Mouse (Mus musculus) liver, embryonic 12.5 days (tissue): ENCODE measurements at regions not wholly inside any gene's neighbourhood (a gene's known extent, or its start where the extent isn't known, plus 50 kb on each side); places are given as distances from the start of the nearest gene placed in this dataset.
A peak's percentile ranks its signal among the peaks of the same experiment; 100 is the strongest.
"Not testable (repeated sequence)": the region's sequence is repeated elsewhere in the genome, so short reads cannot be mapped to it uniquely, and the experiment has no call there.

Source experiments
- ATAC-seq: fragments of 200-750 bp; cut with Nextera tagmentation; 2 replicates; pipeline ENCODE4 v1.8.0; 2017; ENCODE audit warnings: moderate number of reproducible peaks, mild to moderate bottlenecking, moderate library complexity
- H3K27ac ChIP-seq: fragments of 300-500 bp; sonication (generic); 2 replicates; pipeline ENCODE4 v1.5.1; 2016; ENCODE audit warnings: mild to moderate bottlenecking
- H3K27me3 ChIP-seq: fragments of 300-500 bp; sonication (generic); replicated peaks from 2 replicates; pipeline ENCODE4 v1.6.1; 2016; ENCODE audit warnings: mild to moderate bottlenecking, moderate library complexity
- H3K36me3 ChIP-seq: fragments of 300-500 bp; sonication (generic); 2 replicates; pipeline ENCODE4 v1.6.1; 2016; ENCODE audit warnings: mild to moderate bottlenecking, moderate library complexity
- H3K4me1 ChIP-seq: fragments of 300-500 bp; sonication (generic); 2 replicates; pipeline ENCODE4 v1.6.1; 2016
- H3K4me2 ChIP-seq: fragments of 300-500 bp; sonication (generic); 2 replicates; pipeline ENCODE4 v1.6.1; 2016; ENCODE audit warnings: mild to moderate bottlenecking, moderate library complexity
- H3K4me3 ChIP-seq: fragments of 300-500 bp; sonication (generic); 2 replicates; pipeline ENCODE4 v1.5.1; 2016; ENCODE audit warnings: mild to moderate bottlenecking, moderate library complexity
- H3K9ac ChIP-seq: fragments of 300-500 bp; sonication (generic); 2 replicates; pipeline ENCODE4 v1.6.1; 2016; ENCODE audit warnings: mild to moderate bottlenecking, moderate library complexity
- H3K9me3 ChIP-seq: fragments of 300-500 bp; sonication (generic); replicated peaks from 2 replicates; pipeline ENCODE4 v1.6.1; 2016; ENCODE audit warnings: mild to moderate bottlenecking, moderate library complexity
- WGBS: fragments of 180-500 bp; shearing (Covaris S2); methylation state at CpG from one replicate; pipeline ENCODE4 v1.1.7; 2016; ENCODE audit not compliant: insufficient replicate concordance; 5-methylcytosine and 5-hydroxymethylcytosine counted together

DNA sequence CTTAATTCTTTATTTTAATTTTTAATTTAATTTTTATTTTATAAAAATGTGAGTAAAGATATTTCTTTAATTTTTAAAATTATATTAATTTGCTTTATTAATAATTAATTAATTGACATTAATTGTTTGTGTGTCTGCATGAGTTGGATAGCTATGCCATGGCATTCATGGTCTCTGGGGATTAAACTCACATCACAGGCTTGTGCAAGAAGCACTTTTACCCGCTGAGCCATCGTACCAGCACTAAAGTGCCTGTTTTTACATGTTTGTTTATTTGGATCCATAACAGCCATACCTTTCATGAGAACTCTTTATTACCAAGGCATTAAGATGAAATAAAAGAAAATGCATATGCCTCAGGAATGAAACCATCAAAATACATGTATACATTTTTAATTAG is 453.7 kb upstream of the Arid1b start:
- Histone ChIP-seq H3K9ac (no peak overlapping the region), H3K4me1 (no peaks in the 10 kb centered on the region), H3K36me3 (no peaks in the 10 kb centered on the region), H3K27me3 (no peaks in the 10 kb centered on the region), H3K27ac (no peak overlapping the region), H3K4me3 (no peak overlapping the region), H3K9me3 (no peaks in the 10 kb centered on the region), H3K4me2 (no peak overlapping the region)
- ATAC-seq: no peak
- WGBS: 64% methylated on average over 2 of the region's 2 CpGs

DNA sequence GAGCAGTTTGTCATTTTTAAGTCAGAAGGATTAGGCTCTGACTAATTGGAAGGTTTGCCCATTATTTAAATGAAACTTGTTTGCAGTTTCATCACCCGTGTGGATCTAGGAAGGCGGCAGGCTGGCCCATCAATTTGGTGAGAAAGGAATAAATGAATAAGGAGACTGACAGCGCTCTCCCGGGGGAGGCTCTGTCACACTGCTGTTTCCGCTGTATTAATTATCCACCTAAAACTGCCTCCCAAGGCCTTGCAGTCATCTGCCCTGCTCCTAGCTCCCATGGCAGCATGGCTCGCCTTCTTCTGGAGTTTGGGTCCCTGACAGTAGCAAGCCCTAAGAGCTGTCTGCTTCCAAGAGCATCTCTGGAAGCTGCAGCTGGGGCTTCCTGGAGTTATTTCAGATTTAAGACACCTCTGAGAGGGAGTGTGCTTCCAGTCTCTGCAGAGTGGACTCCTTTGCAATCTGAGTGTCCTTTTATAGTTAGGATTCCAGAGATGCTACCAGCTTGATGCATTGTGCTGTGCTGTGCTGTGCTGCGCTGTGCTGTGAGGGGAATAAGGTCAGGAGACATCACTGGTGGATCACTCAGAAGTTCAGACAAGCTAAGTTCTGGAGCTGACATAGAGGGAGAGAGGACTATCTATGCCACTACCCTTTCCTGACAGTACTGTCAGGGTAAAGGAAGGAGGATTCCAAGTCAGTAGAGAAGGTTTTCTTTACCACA is 452.9 kb upstream of the Arid1b start:
- Histone ChIP-seq H3K9ac (no peak overlapping the region), H3K27me3 (no peaks in the 10 kb centered on the region), H3K36me3 (no peaks in the 10 kb centered on the region), H3K4me3 (no peak overlapping the region), H3K4me2 (no peak overlapping the region), H3K9me3 (no peaks in the 10 kb centered on the region), H3K4me1 (no peaks in the 10 kb centered on the region), H3K27ac (no peak overlapping the region)
- no peak for ATAC-seq
- WGBS: 43% methylated on average over 7 of the region's 7 CpGs

DNA sequence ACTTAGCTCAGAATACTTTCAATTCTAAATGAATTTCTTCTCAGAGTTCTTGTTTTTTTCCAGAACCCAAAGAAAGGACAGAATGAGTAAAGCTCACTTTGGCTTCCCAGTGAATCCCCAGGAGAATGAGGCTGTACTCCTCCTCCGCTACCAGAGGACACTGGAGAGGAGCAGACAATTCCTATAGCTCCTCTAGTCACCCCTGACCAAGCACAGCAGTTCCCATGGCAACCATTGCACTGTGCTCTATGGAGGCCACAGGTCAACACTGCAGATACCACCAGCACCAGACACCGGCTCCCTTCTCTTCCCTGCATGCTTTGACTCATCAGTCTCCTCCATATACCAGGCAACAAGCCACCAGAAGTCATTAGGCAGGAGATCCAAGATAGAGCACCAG is 447.6 kb upstream of the Arid1b start:
- Histone ChIP-seq H3K27me3 (no peaks in the 10 kb centered on the region), H3K36me3 (no peaks in the 10 kb centered on the region), H3K4me3 (no peak overlapping the region), H3K27ac (no peak overlapping the region), H3K4me1 (no peaks in the 10 kb centered on the region), H3K4me2 (no peak overlapping the region), H3K9ac (no peak overlapping the region), H3K9me3 (no peaks in the 10 kb centered on the region)
- ATAC-seq: peak; percentile 30; the same call in 1 of the 2 replicates
- 46% methylated on average over 2 of the region's 2 CpGs for WGBS

DNA sequence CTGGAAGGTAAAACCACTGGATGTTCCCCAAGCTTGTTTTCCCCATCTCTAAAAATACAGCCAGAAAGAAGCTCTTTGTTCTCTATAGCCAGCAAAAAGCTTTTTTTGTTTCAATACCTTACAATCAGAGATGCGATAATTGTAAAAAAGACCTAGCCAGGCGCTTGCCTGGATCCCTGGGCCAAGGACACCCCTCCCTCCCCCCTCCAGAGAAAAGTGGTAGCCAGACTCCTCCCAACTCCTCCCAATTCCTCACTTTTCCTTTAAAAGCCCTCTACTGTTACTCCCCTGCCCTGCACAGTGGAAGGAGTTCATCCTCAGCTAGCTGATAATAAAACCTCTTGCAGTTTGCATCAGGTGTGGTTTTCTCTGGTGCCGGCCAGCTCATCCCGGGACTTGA is 441.1 kb upstream of the Arid1b start:
- not testable (repeated sequence) for H3K27me3 ChIP-seq, ATAC-seq, H3K4me2 ChIP-seq, H3K4me3 ChIP-seq, H3K4me1 ChIP-seq, H3K9me3 ChIP-seq, H3K9ac ChIP-seq, H3K36me3 ChIP-seq, H3K27ac ChIP-seq
- 69% methylated on average over 4 of the region's 4 CpGs for WGBS

DNA sequence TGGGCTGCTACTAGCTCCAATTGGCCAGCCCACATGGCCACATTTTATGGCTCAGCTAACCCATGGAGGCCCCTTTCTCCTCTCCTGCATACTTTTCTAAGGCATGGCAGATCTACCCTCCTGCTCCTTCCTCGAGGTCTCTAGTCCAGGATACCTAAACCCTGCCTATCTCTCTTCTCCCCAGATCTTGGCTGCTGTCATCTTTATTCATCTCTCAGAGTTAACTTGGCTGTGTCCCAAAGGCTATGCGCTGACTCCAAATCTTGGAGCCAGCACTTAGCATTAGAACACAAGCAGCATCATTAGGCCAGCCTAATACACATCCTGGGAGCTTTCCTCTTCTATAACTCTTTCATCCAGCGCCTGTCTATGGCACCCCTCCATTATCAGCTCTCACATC is 430.5 kb upstream of the Arid1b start:
- Histone ChIP-seq H3K9me3 (no peaks in the 10 kb centered on the region), H3K4me1 (no peaks in the 10 kb centered on the region), H3K36me3 (no peaks in the 10 kb centered on the region), H3K27me3 (no peaks in the 10 kb centered on the region), H3K9ac (no peak overlapping the region), H3K27ac (no peak overlapping the region), H3K4me3 (no peak overlapping the region), H3K4me2 (no peak overlapping the region)
- ATAC-seq: no peak
- 55% methylated on average over 3 of the region's 3 CpGs for WGBS

DNA sequence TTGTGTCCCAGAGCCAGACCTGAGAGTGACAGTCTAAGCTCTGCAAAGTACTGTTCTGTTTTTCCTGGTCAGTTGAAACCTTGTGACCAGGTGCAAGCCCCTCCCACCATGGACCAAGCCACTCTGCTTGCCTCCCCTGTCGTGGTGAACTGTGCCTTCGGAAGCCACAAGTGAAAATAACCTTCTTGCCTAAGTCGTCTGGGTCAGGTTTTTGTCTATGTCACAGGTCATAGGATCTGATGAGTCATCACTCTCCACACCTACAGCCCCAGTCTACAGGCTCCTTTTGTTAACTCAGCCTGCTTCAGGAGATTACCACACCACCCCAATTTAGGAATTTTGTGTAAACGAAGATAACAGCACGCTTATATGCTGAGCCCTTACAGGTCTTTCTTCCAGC is 417.2 kb upstream of the Arid1b start:
- Histone ChIP-seq H3K27ac (no peak overlapping the region), H3K9ac (no peak overlapping the region), H3K4me2 (no peak overlapping the region), H3K4me1 (no peaks in the 10 kb centered on the region), H3K27me3 (no peaks in the 10 kb centered on the region), H3K36me3 (no peaks in the 10 kb centered on the region), H3K9me3 (no peaks in the 10 kb centered on the region), H3K4me3 (no peak overlapping the region)
- ATAC-seq: no peak
- 42% methylated on average over 5 of the region's 5 CpGs for WGBS

DNA sequence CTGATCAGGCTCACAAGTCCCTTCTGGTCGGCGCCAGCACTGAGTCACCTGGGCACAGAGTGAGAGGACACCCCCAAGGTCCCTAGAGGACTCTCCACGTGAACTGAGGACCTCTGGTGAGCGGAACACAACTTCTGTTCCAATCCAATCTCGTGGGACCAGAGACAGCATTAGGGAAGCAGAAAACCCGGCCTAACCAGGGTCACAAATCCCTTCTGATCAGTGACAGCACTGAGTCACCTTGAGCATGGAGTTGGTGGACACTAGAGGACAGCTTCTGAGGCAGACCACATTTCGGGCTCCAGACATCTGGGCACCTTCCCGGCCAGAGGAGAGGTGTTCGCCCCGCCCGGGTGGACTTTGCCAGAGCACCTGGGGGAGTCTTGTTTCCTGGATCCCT is 412.3 kb upstream of the Arid1b start:
- no peak overlapping the region for H3K27ac ChIP-seq
- no peak overlapping the region for H3K4me2 ChIP-seq
- no peaks in the 10 kb centered on the region for H3K36me3 ChIP-seq
- no peak overlapping the region for H3K4me3 ChIP-seq
- H3K4me1 ChIP-seq: no peaks in the 10 kb centered on the region
- H3K9me3 ChIP-seq: no peaks in the 10 kb centered on the region
- WGBS: 68% methylated on average over 11 of the region's 11 CpGs
- ATAC-seq: no peak
- H3K27me3 ChIP-seq: no peaks in the 10 kb centered on the region
- H3K9ac ChIP-seq: no peak overlapping the region

DNA sequence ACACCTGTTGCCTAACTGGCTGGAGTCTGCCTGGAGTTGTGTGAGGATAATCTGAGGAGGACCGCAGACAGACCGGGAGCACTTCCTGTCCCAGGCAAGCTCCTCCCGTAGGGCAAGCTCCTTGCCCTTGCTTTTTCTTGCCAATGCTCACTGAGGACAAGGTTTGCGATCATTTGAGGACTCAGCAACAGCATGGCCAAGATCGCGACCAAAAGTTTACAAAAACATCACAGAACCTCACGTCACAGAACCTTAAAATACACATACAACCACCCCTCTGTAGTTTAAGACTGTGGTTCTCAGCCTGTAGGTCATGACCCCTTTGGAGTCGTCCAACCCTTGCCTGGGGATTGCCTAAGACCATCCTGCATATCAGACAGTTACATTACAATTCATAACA is 383.7 kb upstream of the Arid1b start:
- no peak overlapping the region for H3K27ac ChIP-seq
- H3K4me2 ChIP-seq: no peak overlapping the region
- H3K36me3 ChIP-seq: no peaks in the 10 kb centered on the region
- no peak overlapping the region for H3K9ac ChIP-seq
- no peak overlapping the region for H3K4me3 ChIP-seq
- 66% methylated on average over 8 of the region's 8 CpGs for WGBS
- no peaks in the 10 kb centered on the region for H3K4me1 ChIP-seq
- no peak for ATAC-seq
- H3K9me3 ChIP-seq: no peaks in the 10 kb centered on the region
- no peaks in the 10 kb centered on the region for H3K27me3 ChIP-seq

DNA sequence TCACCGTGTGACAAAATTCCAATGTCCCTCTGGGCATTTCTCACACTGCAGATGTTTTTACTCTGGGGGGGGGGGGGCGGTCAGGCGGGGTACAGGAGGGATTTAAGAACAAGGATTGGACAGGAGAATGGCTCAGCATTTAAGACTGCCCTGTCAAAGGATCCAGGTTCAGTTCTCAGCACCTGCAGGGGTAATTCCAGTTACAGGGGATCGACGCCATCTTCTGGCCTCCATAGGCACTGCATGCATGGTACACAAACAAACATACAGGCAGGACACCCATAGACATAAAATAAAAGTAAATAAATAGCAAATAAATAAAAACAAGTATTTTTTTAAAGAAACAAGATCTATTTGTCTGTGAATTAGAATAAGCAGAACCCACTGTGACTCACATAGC is 383.1 kb upstream of the Arid1b start:
- 69% methylated on average over 5 of the region's 5 CpGs for WGBS
- Histone ChIP-seq H3K4me3 (no peak overlapping the region), H3K27me3 (no peaks in the 10 kb centered on the region), H3K27ac (no peak overlapping the region), H3K36me3 (no peaks in the 10 kb centered on the region), H3K4me2 (no peak overlapping the region), H3K9ac (no peak overlapping the region), H3K9me3 (no peaks in the 10 kb centered on the region), H3K4me1 (no peaks in the 10 kb centered on the region)
- ATAC-seq: no peak

DNA sequence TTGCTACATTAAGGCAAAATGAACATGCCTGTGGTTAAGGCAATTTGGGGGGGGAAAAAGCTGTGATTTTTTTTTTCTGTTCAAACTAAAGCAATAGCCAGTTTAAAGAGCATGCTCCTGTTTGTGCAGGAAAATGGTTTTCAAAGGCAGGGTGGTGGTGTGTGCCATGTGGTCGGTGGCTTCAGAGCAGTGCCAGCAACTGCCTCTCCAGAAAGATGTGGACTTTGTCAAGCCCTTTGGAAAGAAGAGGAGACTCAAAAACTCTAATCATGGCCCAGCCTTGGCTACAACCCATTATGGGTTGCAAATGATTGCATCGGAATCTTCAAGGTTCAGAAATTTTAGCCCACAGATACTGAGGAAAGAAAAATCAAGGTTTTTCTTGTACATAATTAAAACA is 382.4 kb upstream of the Arid1b start:
- no peak overlapping the region for H3K9ac ChIP-seq
- no peaks in the 10 kb centered on the region for H3K27me3 ChIP-seq
- no peaks in the 10 kb centered on the region for H3K9me3 ChIP-seq
- no peak overlapping the region for H3K4me3 ChIP-seq
- H3K36me3 ChIP-seq: no peaks in the 10 kb centered on the region
- H3K27ac ChIP-seq: no peak overlapping the region
- WGBS: 63% methylated on average over 2 of the region's 2 CpGs
- ATAC-seq: no peak
- H3K4me2 ChIP-seq: no peak overlapping the region
- no peaks in the 10 kb centered on the region for H3K4me1 ChIP-seq

DNA sequence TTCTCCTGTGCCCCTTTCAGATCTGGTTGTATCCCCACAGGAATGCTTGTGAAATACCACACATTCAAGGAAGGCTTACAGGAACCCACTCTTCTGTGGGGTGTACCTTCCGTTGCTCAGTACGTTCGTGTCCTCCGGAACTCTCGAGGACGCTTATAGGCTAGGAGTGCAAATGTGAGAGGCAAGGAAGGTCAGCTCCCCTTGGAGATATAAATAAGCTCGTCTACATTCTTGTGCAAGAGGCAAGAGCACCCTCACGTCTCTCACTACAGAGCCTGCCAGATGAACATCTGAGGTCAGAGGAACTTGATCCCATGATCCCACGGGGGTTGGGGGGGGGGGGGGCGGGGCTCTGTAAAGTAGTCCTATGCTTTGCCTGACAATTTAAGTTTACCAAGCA is 382.0 kb upstream of the Arid1b start:
- Histone ChIP-seq H3K4me3 (no peak overlapping the region), H3K4me1 (no peaks in the 10 kb centered on the region), H3K4me2 (no peak overlapping the region), H3K27ac (no peak overlapping the region), H3K27me3 (no peaks in the 10 kb centered on the region), H3K36me3 (no peaks in the 10 kb centered on the region), H3K9me3 (no peaks in the 10 kb centered on the region), H3K9ac (no peak overlapping the region)
- 52% methylated on average over 10 of the region's 10 CpGs for WGBS
- ATAC-seq: no peak

DNA sequence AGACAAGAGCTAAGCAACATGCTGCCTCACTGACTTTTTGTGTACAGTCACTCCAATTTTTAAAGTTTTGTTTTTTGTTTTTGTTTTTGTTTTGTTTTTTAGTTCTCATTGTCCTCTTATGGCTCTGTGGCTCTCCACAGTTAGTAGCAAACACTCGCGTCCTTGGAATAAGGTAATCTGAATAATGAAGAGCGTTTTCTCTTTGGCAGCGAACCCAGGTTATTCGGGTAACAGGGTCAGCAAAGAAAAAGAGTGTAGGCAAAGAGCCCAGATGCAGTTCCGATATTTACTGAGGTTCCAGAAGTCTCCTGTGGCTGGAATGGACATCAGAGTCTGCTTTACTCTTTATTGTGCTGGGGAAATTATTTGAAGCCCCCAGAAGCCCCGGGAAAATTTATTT is 381.4 kb upstream of the Arid1b start:
- Histone ChIP-seq H3K9ac (no peak overlapping the region), H3K27ac (no peak overlapping the region), H3K27me3 (no peaks in the 10 kb centered on the region), H3K4me3 (no peak overlapping the region), H3K9me3 (no peaks in the 10 kb centered on the region), H3K4me1 (no peaks in the 10 kb centered on the region), H3K36me3 (no peaks in the 10 kb centered on the region), H3K4me2 (no peak overlapping the region)
- 74% methylated on average over 7 of the region's 7 CpGs for WGBS
- ATAC-seq: no peak

DNA sequence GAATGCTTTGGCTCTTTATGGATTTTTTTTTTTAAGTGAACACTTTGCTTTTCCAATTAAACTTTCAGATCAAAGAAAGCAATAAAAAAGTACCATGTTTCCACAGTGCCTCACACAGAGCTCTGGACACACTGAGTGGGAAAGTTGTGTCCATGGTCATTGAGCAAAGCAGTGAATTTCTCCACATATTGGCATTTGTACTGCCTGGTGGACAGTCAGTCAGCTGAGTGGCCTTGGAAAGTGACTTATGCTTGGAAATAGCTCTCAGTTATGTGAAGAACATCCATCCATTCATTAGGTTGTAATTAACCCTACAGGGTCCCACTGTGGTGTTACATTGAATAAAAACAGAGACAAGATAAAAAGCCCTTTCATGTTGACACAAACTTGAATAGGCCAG is 373.8 kb upstream of the Arid1b start:
- no peak overlapping the region for H3K27ac ChIP-seq
- no peaks in the 10 kb centered on the region for H3K4me1 ChIP-seq
- H3K9ac ChIP-seq: no peak overlapping the region
- H3K27me3 ChIP-seq: no peaks in the 10 kb centered on the region
- H3K4me3 ChIP-seq: no peak overlapping the region
- no peak overlapping the region for H3K4me2 ChIP-seq
- no peaks in the 10 kb centered on the region for H3K36me3 ChIP-seq
- no peaks in the 10 kb centered on the region for H3K9me3 ChIP-seq
- no peak for ATAC-seq
